Mouse (Mus musculus) macrophage (primary cell): ENCODE measurements at regions not wholly inside any gene's neighbourhood (a gene's known extent, or its start where the extent isn't known, plus 50 kb on each side); places are given as distances from the start of the nearest gene placed in this dataset.

Source experiments
- H3K27ac ChIP-seq: fragments of 350-480 bp; formaldehyde crosslinking; 2 replicates; pipeline ENCODE4 v1.9.0; 2021
- H3K36me3 ChIP-seq: fragments of 350-480 bp; formaldehyde crosslinking; 2 replicates; pipeline ENCODE4 v1.9.0; 2021; ENCODE audit errors: inconsistent target
- H3K4me3 ChIP-seq: fragments of 350-480 bp; formaldehyde crosslinking; 2 replicates; pipeline ENCODE4 v1.9.0; 2021; ENCODE audit errors: inconsistent target
- H3K79me2 ChIP-seq: fragments of 350-480 bp; formaldehyde crosslinking; 2 replicates; pipeline ENCODE4 v1.9.0; 2021; ENCODE audit errors: inconsistent target
- WGBS: methylation state at CpG from one replicate; pipeline ENCODE4 v1.1.7; 2026; ENCODE audit warnings: inconsistent platforms; ENCODE audit not compliant: missing documents; 5-methylcytosine and 5-hydroxymethylcytosine counted together

DNA sequence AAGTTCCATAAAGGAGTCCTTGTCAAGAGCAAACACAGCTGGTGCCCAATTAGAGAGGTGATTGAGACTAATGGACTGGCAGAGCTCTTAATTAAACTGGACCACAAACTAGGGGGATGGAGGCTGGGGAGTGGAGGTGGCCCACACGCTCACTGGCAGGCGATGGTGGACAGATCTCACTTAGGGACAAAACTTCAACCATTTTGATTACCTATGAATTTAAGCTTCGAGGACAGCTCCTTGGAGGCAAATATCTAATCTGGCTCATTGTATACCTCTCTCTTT is 133.8 kb upstream of the Jun start:
- no peaks in the 10 kb centered on the region for H3K36me3 ChIP-seq
- H3K79me2 ChIP-seq = no peaks in the 10 kb centered on the region
- no peak overlapping the region for H3K27ac ChIP-seq
- no peak overlapping the region for H3K4me3 ChIP-seq
- 85% methylated on average over 3 of the region's 3 CpGs for WGBS

DNA sequence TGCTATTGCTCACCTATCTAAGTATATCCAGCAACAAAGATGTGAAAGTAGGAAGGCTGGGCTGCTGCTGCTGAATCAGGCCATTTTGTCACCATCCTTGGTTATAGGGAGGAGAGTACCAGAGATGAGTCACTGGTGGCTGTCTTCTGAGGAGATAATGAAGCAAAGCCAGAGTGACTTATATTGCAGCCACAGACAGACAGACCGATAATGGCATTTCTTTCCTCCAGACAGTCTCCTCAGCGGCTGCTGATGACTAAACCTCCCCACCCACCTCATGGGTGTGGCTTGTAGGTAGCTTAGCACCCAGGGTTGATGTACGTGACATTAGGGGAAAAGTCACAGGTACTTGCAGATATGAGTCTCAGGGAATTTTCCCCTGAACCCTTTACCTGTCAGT is 136.1 kb upstream of the Jun start:
- WGBS = 62% methylated on average over 3 of the region's 3 CpGs
- Histone ChIP-seq H3K4me3 (no peak overlapping the region), H3K27ac (0 out of 2 replicates have a peak overlapping the region, but pooled peaks have one; percentile 15), H3K36me3 (no peaks in the 10 kb centered on the region), H3K79me2 (no peaks in the 10 kb centered on the region)

DNA sequence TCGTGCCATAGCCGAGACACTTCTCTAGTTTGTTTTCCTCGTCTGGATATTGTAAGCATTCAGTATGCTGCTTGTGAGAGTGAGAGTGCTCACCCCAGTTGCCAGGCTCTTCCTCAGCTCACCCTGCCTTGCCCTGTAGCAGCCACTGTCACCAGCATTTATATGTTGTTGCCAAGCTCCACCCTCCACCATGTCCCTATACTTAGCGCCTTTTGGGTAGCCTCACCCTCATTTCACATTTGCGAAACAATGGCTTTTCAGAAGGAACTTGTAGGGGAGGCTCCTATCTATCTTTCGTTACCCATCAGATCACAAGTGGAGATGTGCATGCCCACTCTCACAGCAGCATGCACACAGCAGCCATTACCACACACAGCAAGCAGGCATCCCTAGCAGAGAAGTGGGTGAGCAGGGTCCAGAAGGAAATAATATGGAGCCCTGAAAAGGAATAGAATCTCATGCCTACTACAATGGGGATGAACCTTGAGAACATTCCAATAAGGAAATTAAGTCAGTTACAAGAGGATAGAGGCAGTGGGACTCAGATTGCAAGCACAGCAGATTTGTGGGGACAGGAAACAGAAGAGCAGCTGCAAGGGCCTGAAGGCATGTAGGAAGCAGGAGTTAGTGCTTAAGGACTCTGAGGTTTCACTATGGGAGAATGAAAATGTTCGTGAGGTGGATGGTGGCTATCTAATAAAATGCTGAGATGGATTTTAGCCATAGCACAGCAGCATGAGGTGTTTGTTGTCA is 139.8 kb upstream of the Jun start:
- Histone ChIP-seq H3K4me3 (no peak overlapping the region), H3K79me2 (peaks cover 17% of the 10 kb centered on the region; the same call in 1 of the 2 replicates), H3K36me3 (no peaks in the 10 kb centered on the region), H3K27ac (peak overlapping the region; percentile 99)
- 57% methylated on average over 7 of the region's 7 CpGs for WGBS

DNA sequence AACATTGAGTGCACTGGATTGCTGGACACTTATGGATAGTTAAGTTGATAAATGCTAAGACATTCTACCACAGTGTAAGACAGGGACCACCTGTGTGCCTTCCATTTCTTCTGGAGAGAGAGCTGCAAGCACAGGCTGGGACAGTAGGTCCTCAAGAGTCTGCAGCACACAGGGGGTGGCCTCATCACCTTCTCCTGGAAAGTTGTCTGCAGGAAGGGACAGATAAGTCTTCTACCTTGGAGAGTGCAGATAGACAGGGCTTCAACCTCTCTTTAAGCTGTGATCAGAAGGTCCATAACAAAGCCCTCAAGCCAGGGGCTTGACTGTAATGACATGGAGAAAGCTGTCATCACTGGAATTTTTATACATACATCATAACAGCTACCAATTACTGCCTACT is 140.5 kb upstream of the Jun start:
- H3K4me3 ChIP-seq = no peak overlapping the region
- H3K36me3 ChIP-seq = no peaks in the 10 kb centered on the region
- peak overlapping the region; percentile 99 for H3K27ac ChIP-seq
- H3K79me2 ChIP-seq = peaks cover 17% of the 10 kb centered on the region; the same call in 1 of the 2 replicates

DNA sequence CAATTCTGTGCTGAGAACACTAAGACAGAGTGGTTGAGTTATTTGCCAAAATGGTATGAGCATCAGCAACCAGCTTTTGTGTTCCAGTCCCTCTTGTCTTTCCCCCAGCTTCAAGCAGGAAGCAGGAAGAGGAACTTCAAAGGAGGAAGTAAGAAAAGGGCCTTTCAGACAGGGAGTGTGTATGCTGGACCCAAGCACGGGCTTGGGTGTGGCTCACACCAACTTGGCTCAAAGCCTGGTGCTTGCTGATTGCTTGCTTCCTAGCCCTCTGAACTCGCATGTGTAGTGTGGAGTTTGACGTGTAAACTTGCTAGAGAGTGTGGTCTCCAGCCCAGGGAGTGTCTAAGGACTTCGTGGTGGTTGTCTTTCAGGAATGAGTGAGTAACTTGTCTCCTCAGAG is 141.0 kb upstream of the Jun start:
- Histone ChIP-seq H3K36me3 (no peaks in the 10 kb centered on the region), H3K27ac (peak overlapping the region; percentile 99), H3K4me3 (peak overlapping the region; percentile 13; the same call in 1 of the 2 replicates), H3K79me2 (peaks cover 17% of the 10 kb centered on the region; the same call in 1 of the 2 replicates)
- WGBS = 1% methylated on average over 4 of the region's 4 CpGs

DNA sequence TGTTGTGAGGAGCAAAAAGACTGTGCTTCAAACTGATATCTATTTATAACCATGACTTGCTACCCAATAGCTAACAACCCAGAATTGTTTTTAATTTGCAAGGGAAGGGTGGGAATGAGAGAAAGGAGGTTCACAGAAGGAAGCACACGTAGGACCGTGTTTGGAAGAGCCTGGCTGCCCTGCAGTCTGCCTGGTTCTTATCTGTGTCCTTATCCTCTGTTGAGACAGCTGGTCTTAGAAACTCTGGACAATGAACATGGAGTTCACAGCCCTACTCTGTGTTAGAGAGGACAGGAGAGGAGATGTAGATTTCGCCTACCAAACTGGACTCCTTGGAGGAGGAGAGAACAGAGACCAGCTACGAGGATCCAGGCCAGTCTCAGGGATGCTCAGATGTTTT is 141.5 kb upstream of the Jun start:
- WGBS = 83% methylated on average over 4 of the region's 4 CpGs
- H3K79me2 ChIP-seq = peaks cover 17% of the 10 kb centered on the region; the same call in 1 of the 2 replicates
- H3K4me3 ChIP-seq = peak overlapping the region; percentile 13
- no peaks in the 10 kb centered on the region for H3K36me3 ChIP-seq
- peak overlapping the region; percentile 99 for H3K27ac ChIP-seq

DNA sequence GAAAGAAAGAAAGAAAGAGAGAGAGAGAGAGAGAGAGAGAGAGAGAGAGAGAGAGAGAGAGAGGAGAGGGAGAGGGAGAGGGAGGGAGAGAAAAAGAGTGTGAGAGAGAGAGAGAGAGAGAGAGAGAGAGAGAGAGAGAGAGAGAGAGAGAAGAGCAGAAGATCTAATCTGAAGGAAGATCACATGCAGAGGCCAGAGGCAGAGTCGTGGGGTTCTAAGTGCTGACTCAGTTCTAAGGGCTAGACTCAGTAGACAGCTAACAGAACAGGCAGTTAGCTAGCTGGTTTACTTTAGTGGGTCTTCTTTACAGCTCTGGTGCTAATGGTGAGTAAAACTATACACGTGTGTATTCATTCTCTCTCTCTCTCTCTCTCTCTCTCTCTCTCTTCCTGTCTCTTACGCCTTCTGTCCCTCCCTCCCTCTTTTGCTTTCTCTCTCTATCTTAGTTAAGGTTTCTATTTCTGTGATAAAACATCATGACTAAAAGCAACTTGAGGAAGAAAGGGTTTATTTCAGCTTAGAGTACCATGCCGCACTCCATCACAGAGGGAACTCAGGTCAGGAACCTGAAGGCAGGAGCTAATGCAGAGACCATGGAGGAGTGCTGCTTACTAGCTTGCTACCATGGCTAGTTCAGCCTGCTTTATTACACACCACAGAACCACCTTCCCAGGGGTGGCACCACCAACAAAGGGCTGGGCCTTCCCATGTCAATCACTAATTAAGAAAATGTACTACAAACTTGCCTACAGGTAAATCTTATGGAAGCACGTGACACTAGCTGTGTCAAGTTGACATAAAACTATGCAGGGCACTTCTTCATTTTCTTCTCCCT is 142.8 kb upstream of the Jun start:
- WGBS = 61% methylated on average over 5 of the region's 5 CpGs
- H3K27ac ChIP-seq = peak overlapping the region; percentile 99
- H3K4me3 ChIP-seq = peak overlapping the region; percentile 20
- H3K79me2 ChIP-seq = peaks cover 17% of the 10 kb centered on the region; the same call in 1 of the 2 replicates
- no peaks in the 10 kb centered on the region for H3K36me3 ChIP-seq

DNA sequence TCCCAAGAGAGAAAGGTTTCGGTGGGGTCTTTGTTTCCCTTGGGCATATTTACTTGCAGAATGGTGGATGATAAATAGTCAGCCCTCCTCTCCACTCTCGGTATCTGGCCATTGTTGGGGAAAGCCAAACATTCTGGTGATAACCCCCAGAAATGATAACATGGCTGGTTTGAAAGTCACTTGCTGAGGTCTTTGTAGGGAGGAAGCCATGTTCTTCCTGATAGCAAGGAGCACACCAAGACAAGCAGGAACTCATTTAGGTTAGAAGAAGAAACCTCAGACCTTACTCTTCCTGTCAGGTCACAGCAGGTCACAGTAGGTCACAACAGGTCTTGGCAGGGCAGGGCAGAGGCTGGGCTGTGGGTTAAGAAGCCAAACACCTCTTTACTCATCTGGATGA is 144.1 kb upstream of the Jun start:
- H3K79me2 ChIP-seq = peaks cover 17% of the 10 kb centered on the region; the same call in 1 of the 2 replicates
- peak overlapping the region; percentile 99 for H3K27ac ChIP-seq
- H3K36me3 ChIP-seq = no peaks in the 10 kb centered on the region
- peak overlapping the region; percentile 20; the same call in 1 of the 2 replicates for H3K4me3 ChIP-seq
- 53% methylated on average over 2 of the region's 2 CpGs for WGBS

DNA sequence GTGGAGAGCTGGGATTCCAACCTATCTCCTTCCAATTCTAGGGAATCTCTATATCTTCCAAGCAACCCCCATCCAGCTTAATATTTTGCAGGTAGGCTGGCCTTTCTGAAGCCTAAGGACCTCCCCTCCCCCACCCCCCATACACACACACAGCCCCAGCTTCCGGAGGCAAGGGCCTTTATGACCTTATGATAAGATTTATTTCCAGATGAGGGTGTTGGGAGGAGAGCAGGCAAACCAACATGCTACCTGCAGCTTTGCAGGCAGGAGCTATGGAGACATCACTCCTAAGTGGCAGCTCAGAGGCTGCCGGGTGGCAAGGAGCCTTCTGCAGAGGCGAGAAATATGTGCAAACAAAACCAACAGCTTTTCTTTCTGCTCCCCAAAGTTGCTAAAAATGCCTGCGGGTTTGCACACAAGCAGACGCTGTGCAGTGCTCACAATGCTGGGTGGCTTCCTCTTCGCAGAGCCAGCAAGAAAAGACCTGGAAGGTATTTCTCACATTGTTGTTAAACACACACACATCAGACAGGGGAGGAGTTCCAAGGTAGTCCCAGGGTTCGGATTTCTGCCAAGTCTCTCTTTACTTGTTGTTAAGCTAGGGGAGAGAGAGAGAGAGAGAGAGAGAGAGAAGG is 145.2 kb upstream of the Jun start:
- Histone ChIP-seq H3K36me3 (no peaks in the 10 kb centered on the region), H3K79me2 (peaks cover 17% of the 10 kb centered on the region; the same call in 1 of the 2 replicates), H3K27ac (peak overlapping the region; percentile 99), H3K4me3 (no peak overlapping the region)
- 27% methylated on average over 7 of the region's 7 CpGs for WGBS

DNA sequence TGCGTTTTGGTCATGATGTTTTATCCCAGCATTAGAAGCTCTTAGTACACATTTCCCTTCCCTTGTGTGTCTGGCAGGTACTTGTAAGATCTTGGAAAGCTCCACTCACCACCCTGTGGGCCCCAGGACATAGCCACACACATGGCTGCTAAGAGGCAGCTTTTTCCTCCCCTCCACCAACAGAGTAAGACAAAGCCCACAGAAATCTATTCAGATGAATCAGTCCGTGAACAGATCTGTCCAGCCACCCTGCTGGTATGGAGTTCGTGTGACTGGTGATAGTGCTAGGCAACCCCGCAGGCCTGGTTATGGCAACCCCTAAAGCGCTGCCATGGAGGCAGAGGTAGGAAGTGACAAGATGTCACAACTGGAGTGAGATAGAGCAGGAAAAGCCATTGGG is 147.4 kb upstream of the Jun start:
- H3K79me2 ChIP-seq = peaks cover 13% of the 10 kb centered on the region; the same call in 1 of the 2 replicates
- 96% methylated on average over 5 of the region's 5 CpGs for WGBS
- no peak overlapping the region for H3K27ac ChIP-seq
- H3K36me3 ChIP-seq = no peaks in the 10 kb centered on the region
- no peak overlapping the region for H3K4me3 ChIP-seq

DNA sequence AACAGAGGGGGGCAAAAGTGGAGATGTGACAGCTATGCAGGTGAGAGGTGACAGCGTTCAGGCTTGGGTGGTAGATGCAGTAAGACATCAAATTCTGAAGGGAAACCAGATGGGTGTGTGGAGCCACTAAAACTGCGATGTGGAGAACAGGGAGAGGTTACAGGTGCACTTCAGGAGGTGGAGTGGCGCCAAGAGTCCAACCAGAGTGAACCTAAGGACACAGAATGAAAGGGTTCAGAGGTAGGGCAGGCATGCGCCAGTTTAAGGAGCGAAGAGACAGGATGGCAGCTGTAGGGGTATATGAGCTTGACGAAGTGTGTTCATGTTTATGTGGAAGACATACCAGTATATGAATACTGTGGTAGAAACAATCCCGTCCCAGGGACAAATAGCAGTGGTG is 148.1 kb upstream of the Jun start:
- Histone ChIP-seq H3K36me3 (no peaks in the 10 kb centered on the region), H3K4me3 (no peak overlapping the region), H3K79me2 (peaks cover 7% of the 10 kb centered on the region; the same call in 1 of the 2 replicates), H3K27ac (no peak overlapping the region)
- 84% methylated on average over 6 of the region's 7 CpGs for WGBS

DNA sequence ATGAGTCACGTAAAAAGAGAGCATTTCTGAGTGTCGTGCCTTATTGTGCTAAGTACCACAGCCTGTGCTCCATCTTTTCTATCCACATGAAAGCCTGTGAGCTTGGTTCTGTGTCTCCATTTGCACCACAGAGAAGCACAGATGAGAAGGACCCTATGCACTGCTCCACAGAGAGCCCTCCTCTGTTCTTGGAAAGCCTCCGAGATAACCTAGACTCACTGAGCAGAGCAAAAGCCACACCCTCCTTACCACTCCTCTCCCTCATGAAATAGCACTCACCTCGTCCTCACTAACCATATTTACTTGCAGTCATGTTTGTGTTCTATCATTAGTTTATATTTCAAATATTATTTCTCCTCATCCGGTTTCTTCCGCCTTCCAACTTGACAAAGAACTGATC is 150.5 kb upstream of the Jun start:
- H3K27ac ChIP-seq = no peak overlapping the region
- H3K4me3 ChIP-seq = no peak overlapping the region
- no peaks in the 10 kb centered on the region for H3K36me3 ChIP-seq
- 94% methylated on average over 6 of the region's 6 CpGs for WGBS
- H3K79me2 ChIP-seq = no peaks in the 10 kb centered on the region

DNA sequence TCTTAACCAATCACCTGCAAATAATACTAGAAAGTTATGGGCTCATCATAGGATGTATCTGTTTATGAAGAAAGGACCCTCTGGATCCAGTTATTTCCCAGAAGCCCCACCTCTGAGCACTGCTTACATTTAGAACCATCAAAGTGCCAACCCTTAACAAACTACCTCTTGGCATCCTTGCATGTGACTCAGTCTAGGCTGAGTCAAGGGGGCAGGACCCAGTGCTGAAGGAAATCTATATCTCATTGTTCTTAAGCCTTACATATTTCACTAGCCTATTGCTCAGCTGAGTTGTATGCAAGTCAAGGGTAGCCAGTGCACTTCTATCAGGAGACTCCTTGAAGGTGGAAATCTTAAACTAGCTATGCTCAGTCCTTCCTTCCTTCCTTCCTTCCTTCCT is 151.6 kb upstream of the Jun start:
- no peaks in the 10 kb centered on the region for H3K79me2 ChIP-seq
- H3K4me3 ChIP-seq = no peak overlapping the region
- H3K36me3 ChIP-seq = no peaks in the 10 kb centered on the region
- H3K27ac ChIP-seq = no peak overlapping the region

DNA sequence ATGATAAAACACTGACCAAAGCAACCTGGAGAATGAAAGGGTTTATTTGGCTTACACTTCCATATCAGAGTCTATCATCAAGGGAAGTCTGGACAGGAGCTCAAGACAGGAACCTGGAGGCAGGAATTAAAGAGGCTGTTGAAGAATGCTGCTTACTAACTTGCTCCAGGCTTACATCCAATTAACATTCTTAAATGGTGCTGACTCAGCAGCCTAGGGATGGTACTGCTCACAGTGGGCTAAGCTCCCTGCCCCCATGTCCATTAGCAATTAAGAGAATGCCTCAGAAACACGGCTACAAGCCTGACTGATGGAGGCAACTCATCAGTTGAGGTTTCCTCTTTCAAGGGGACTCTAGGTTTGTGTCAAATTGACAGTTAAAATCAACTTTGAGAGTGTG is 153.3 kb upstream of the Jun start:
- Histone ChIP-seq H3K27ac (no peak overlapping the region), H3K4me3 (no peak overlapping the region), H3K36me3 (no peaks in the 10 kb centered on the region), H3K79me2 (no peaks in the 10 kb centered on the region)
- WGBS = 46% methylated on average over 1 of the region's 1 CpGs

DNA sequence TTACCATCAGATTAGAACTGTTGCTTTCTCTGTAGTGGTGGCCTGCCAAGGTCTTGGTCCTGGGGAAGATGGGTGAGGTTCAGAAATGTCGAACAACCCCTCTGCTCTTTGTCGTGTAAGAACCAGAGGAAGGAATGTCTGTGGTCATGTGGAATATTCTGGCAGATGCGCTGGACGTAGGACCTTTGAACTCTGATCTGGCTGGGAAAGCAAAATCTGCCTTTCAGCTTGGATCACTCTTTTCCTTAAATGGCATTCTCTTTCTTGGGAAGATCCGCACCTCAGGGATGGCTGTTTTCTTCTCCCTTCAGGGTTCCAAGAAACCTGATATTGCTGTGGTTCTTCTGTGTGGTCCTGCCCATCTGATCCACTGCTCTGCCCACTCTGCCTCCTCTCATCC is 155.8 kb upstream of the Jun start:
- Histone ChIP-seq H3K36me3 (no peaks in the 10 kb centered on the region), H3K27ac (no peak overlapping the region), H3K4me3 (no peak overlapping the region), H3K79me2 (no peaks in the 10 kb centered on the region)
- 92% methylated on average over 5 of the region's 5 CpGs for WGBS
